Mouse (Mus musculus): ENCODE results near the gene Akr1c13.

Gene Akr1c13

GRCm38 (mm10) chr13:4249347-4249746, 58.4 kb downstream of the Akr1c13 start:
- no peak for DNase-seq
